Mouse (Mus musculus): ENCODE results near the gene Tril. TPM values are rescaled to one million over a fixed set of nuclear protein-coding genes. Genes with fewer than 3 reads are reported as not detected.

Tril gene
- total and polyA plus RNA-seq, 3 experiments = 0.11 TPM; not detected in 2

DNA sequence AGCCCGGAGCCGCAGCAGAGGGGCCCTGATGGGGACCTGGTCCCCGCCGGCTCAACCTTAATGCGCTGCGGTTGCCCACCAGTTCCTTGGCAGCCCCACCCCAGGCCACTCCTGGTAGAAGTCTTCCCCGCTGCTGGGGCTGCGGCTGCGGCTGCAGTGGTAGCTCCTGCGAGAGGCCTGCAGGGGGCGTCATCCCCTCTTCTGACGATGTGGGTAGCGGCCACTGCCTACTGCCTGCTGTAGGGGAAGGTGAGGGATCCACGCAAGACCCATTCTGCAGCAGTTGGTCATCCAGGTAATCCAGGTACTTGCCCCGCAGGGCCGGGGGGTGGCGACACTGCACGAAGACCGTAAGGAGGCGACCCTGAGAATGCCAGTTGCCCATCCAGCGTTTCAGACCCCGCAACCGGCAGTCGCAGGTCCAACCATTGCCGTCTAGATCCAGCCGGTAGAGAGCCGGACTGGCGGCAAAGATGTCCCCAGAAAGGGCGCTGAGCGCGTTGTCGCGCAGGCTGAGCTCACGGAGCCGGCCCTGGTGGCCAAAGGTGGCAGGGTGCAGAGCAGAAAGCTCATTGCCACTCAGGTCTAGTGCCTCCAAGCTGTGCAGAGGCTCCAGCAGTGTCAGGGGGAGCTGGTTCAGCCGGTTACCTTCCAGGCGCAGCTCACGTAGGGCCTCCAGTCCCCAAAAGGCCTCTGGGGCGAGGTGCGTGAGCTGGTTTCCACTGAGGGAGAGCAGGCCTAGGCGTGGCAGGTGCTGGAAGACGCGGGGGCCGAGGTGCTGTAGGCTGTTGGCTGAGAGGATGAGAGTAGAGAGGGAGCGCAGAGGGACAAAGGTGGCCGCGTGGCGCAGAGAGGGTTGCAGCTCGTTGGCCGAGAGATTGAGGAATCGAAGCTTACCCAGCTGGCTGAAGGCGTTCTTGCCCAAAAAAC, 1.6 kb downstream of the Tril start:
- TF ChIP-seq POLR2AphosphoS5 (IDR thresholded peaks at IDR 0.05; ENCODE audit: insufficient replicate concordance, low read depth, low read length) (no peak), TAL1 (conservative IDR thresholded peaks at IDR 0.05; ENCODE audit: low read depth, low read length) (no peak), GATA2 (IDR thresholded peaks at IDR 0.05; ENCODE audit: borderline replicate concordance, low read depth, low read length) (no peak), GATA1 (IDR thresholded peaks at IDR 0.05; ENCODE audit: borderline replicate concordance, low read length) (no peak), CTCF (IDR thresholded peaks at IDR 0.05; ENCODE audit: low read depth, low read length) (no peak)

DNA sequence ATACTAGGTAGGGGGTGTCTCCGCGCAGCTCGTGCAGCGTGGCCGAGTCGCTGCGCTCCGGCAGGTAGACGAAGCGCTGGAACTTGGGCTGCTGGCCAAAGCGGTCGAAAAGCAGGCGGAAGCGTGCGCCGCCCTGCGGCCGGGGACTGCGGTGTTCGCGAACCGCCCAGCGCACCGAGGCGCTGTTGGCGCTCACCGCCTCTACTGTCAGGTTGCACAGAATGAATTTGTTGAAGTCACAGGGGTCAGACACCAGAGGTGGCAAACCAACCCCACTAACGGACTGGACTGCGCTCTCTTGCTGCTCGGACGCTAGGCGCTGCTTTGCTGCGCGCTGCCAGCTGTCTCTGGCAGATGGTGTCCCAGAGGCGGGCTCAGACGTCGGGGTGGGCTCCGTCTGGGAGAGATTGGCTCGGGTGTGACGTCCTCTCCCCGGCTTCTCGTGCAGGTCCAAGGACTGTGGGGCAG, 2.3 kb downstream of the Tril start:
- peaks cover 61% of the 10 kb centered on the region for H3K9me3 ChIP-seq (replicated peaks)
- H3K27me3 ChIP-seq (ENCODE audit: insufficient read depth, low read length) = peaks cover 4% of the 10 kb centered on the region; the same call in 1 of the 2 replicates
- no peak for ATAC-seq (ENCODE audit: extremely low read depth, insufficient number of reproducible peaks, low FRiP score, poor library complexity, severe bottlenecking)
- no peaks in the 10 kb centered on the region for H3K4me1 ChIP-seq (ENCODE audit: insufficient read depth, low read depth, low read length)
- peak overlapping the region; percentile 33; the same call in 1 of the 2 replicates for H3K4me3 ChIP-seq (ENCODE audit: low read depth, low read length)
- TF ChIP-seq CTCF (IDR thresholded peaks at IDR 0.05; ENCODE audit: low read depth, low read length) (no peak), GATA1 (IDR thresholded peaks at IDR 0.05; ENCODE audit: borderline replicate concordance, low read length) (no peak), TAL1 (conservative IDR thresholded peaks at IDR 0.05; ENCODE audit: low read depth, low read length) (no peak), GATA2 (IDR thresholded peaks at IDR 0.05; ENCODE audit: borderline replicate concordance, low read depth, low read length) (no peak), POLR2AphosphoS5 (IDR thresholded peaks at IDR 0.05; ENCODE audit: insufficient replicate concordance, low read depth, low read length) (no peak)
- DNase-seq (ENCODE audit: low spot score) = no peak
- H3K36me3 ChIP-seq (replicated peaks) = no peaks in the 10 kb centered on the region

More for the DNA sequence above, 1.6 kb downstream of the Tril start:
- no peak for DNase-seq (ENCODE audit: low spot score)
- ATAC-seq (ENCODE audit: extremely low read depth, insufficient number of reproducible peaks, low FRiP score, poor library complexity, severe bottlenecking) = no peak
- peaks cover 4% of the 10 kb centered on the region; the same call in 1 of the 2 replicates for H3K27me3 ChIP-seq (ENCODE audit: insufficient read depth, low read length)
- H3K36me3 ChIP-seq (replicated peaks) = no peaks in the 10 kb centered on the region
- H3K4me1 ChIP-seq (ENCODE audit: insufficient read depth, low read depth, low read length) = no peaks in the 10 kb centered on the region
- peak overlapping the region; percentile 5; the same call in 1 of the 2 replicates for H3K4me3 ChIP-seq (ENCODE audit: low read depth, low read length)
- peaks cover 60% of the 10 kb centered on the region for H3K9me3 ChIP-seq (replicated peaks)

DNA sequence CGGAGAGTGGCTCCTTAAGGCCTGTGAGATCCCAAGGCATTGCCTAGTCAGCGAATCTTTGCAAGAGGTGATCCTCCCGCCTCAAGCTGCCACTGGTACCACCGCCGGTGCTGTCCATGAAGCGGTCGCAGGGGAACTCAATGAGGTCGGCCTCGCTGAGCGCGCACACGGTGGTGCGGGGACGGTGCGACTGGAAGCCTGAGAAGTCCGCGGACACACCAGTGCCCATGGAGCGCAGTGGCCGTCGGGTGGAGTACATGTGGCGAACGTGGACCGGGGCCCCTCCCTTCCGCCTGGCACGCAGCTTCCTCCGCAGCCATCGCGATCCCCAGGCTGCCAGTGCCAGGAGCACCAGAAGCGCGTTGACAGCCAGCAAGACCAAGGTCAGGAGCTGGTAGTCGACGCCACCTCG, 2.9 kb downstream of the Tril start:
- no peaks in the 10 kb centered on the region for H3K36me3 ChIP-seq (replicated peaks)
- H3K9me3 ChIP-seq (replicated peaks) = peaks cover 62% of the 10 kb centered on the region
- DNase-seq (ENCODE audit: low spot score) (no peak), ATAC-seq (ENCODE audit: extremely low read depth, insufficient number of reproducible peaks, low FRiP score, poor library complexity, severe bottlenecking) (no peak)
- no peaks in the 10 kb centered on the region for H3K4me1 ChIP-seq (ENCODE audit: insufficient read depth, low read depth, low read length)
- H3K4me3 ChIP-seq (ENCODE audit: low read depth, low read length) = peak overlapping the region; percentile 33; the same call in 1 of the 2 replicates
- TF ChIP-seq GATA2 (IDR thresholded peaks at IDR 0.05; ENCODE audit: borderline replicate concordance, low read depth, low read length) (no peak), GATA1 (IDR thresholded peaks at IDR 0.05; ENCODE audit: borderline replicate concordance, low read length) (no peak), POLR2AphosphoS5 (IDR thresholded peaks at IDR 0.05; ENCODE audit: insufficient replicate concordance, low read depth, low read length) (no peak), TAL1 (conservative IDR thresholded peaks at IDR 0.05; ENCODE audit: low read depth, low read length) (no peak), CTCF (IDR thresholded peaks at IDR 0.05; ENCODE audit: low read depth, low read length) (no peak)
- peaks cover 4% of the 10 kb centered on the region; the same call in 1 of the 2 replicates for H3K27me3 ChIP-seq (ENCODE audit: insufficient read depth, low read length)

DNA sequence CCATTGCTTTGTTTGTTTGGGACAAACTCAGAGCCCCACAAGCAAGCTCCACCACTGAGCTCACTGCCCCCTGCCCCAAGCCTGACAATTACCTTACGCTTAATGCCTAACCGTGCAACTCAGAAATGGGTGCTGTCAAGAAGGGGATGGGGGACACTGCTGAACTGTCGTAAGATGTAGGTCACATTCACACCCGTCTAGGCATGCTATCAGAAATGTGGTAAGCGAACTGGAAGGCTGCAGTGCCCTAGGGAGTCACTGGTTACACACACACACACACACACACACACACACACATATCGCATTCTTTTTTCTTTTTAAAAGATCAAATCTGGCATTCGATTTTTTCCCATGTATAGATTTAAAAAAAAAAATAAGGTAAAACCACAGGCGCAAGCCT, 4.0 kb downstream of the Tril start:
- TF ChIP-seq TAL1 (conservative IDR thresholded peaks at IDR 0.05; ENCODE audit: low read depth, low read length) (no peak), GATA1 (IDR thresholded peaks at IDR 0.05; ENCODE audit: borderline replicate concordance, low read length) (no peak), GATA2 (IDR thresholded peaks at IDR 0.05; ENCODE audit: borderline replicate concordance, low read depth, low read length) (no peak), POLR2AphosphoS5 (IDR thresholded peaks at IDR 0.05; ENCODE audit: insufficient replicate concordance, low read depth, low read length) (no peak), CTCF (IDR thresholded peaks at IDR 0.05; ENCODE audit: low read depth, low read length) (no peak)
- Histone ChIP-seq H3K27me3 (ENCODE audit: insufficient read depth, low read length) (peaks cover 4% of the 10 kb centered on the region; the same call in 1 of the 2 replicates), H3K4me3 (ENCODE audit: low read depth, low read length) (no peak overlapping the region), H3K9me3 (replicated peaks) (peaks cover 62% of the 10 kb centered on the region), H3K36me3 (replicated peaks) (no peaks in the 10 kb centered on the region), H3K4me1 (ENCODE audit: insufficient read depth, low read depth, low read length) (no peaks in the 10 kb centered on the region)
- ATAC-seq (ENCODE audit: extremely low read depth, insufficient number of reproducible peaks, low FRiP score, poor library complexity, severe bottlenecking) = no peak
- DNase-seq (ENCODE audit: low spot score) = no peak

DNA sequence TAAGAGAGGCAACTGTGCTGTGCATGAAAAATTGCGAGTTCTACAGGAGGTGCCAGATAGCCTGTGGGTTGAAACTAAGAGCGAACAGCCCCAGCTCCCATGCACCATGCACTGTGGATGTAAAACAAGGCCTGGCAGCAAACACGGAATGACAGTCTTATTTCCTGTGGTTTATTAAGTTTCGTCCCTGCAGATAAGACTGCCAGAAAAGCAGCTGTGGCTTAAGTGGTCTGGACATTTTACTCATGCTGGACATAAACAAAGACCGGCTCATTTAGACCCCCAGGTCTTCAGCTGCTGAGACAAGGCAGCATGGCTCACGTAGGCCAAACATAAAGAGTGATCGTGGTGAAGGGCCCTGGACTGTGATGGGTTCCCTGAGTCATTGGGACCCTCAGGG, 4.9 kb downstream of the Tril start:
- Histone ChIP-seq H3K4me1 (ENCODE audit: insufficient read depth, low read depth, low read length) (no peaks in the 10 kb centered on the region), H3K4me3 (ENCODE audit: low read depth, low read length) (no peak overlapping the region), H3K9me3 (replicated peaks) (peaks cover 56% of the 10 kb centered on the region), H3K27me3 (ENCODE audit: insufficient read depth, low read length) (peaks cover 4% of the 10 kb centered on the region; the same call in 1 of the 2 replicates), H3K36me3 (replicated peaks) (no peaks in the 10 kb centered on the region)
- ATAC-seq (ENCODE audit: extremely low read depth, insufficient number of reproducible peaks, low FRiP score, poor library complexity, severe bottlenecking) (no peak), DNase-seq (ENCODE audit: low spot score) (no peak)
- TF ChIP-seq GATA2 (IDR thresholded peaks at IDR 0.05; ENCODE audit: borderline replicate concordance, low read depth, low read length) (no peak), CTCF (IDR thresholded peaks at IDR 0.05; ENCODE audit: low read depth, low read length) (no peak), GATA1 (IDR thresholded peaks at IDR 0.05; ENCODE audit: borderline replicate concordance, low read length) (no peak), POLR2AphosphoS5 (IDR thresholded peaks at IDR 0.05; ENCODE audit: insufficient replicate concordance, low read depth, low read length) (no peak), TAL1 (conservative IDR thresholded peaks at IDR 0.05; ENCODE audit: low read depth, low read length) (no peak)

DNA sequence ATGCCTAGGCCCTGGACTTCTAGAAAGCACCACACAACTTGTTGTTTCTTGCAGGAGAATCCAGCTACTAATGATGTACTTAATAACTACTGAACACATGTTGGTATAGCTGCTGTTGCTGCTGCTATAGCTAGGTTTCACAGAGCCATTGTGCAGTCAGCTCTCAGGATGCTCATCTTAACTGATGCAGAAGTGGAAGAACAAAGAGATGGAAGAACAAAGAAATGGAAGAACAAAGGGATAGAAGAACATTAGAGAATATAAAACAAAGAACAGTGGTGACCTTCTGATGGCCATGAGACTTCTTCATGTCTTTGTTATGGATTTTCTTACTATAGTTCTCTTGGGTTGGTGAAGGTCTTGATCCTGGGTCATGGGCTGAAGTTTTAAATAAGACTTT, 6.4 kb downstream of the Tril start:
- ATAC-seq (ENCODE audit: extremely low read depth, insufficient number of reproducible peaks, low FRiP score, poor library complexity, severe bottlenecking) (no peak), DNase-seq (ENCODE audit: low spot score) (no peak)
- H3K4me3 ChIP-seq (ENCODE audit: low read depth, low read length) = no peak overlapping the region
- no peaks in the 10 kb centered on the region for H3K36me3 ChIP-seq (replicated peaks)
- peaks cover 44% of the 10 kb centered on the region for H3K9me3 ChIP-seq (replicated peaks)
- H3K27me3 ChIP-seq (ENCODE audit: insufficient read depth, low read length) = peaks cover 4% of the 10 kb centered on the region; the same call in 1 of the 2 replicates
- H3K4me1 ChIP-seq (ENCODE audit: insufficient read depth, low read depth, low read length) = no peaks in the 10 kb centered on the region
- TF ChIP-seq GATA1 (IDR thresholded peaks at IDR 0.05; ENCODE audit: borderline replicate concordance, low read length) = no peak
- no peak for TF ChIP-seq GATA2 (IDR thresholded peaks at IDR 0.05; ENCODE audit: borderline replicate concordance, low read depth, low read length)
- TF ChIP-seq TAL1 (conservative IDR thresholded peaks at IDR 0.05; ENCODE audit: low read depth, low read length) = no peak
- TF ChIP-seq POLR2AphosphoS5 (IDR thresholded peaks at IDR 0.05; ENCODE audit: insufficient replicate concordance, low read depth, low read length) = no peak
- TF ChIP-seq CTCF (IDR thresholded peaks at IDR 0.05; ENCODE audit: low read depth, low read length) = no peak

Data from G1E (cell line).